Mouse (Mus musculus) megakaryocyte, adult 5-6 weeks (primary cell): ENCODE measurements around the gene S100a6. TPM values are rescaled to one million over a fixed set of nuclear protein-coding genes. Genes with fewer than 3 reads are reported as not detected.

ENCODE experiments used
- ATAC-seq: 2 replicates; pipeline ENCODE4 v1.8.0; 2016; ENCODE audit warnings: mild to moderate bottlenecking, inconsistent platforms; ENCODE audit not compliant: poor library complexity, severe bottlenecking
- total RNA-seq, 2 experiments: library from RNA; stranded (forward) in 1 of 2; stranded (reverse) in 1 of 2; fragments of 153-499, 151-499 nt in 1 of 2; fragments of 221-1000, 200-1000 nt in 1 of 2; gene quantifications; 2 replicates each; pipeline versions ENCODE4 v1.2.3 to v1.2.4; 2015 to 2017

S100a6 gene
- total RNA-seq (2015) (2,141 and 2,313 TPM in 2 replicates), total RNA-seq (2017) (1,043 and 1,047 TPM in 2 replicates)

DNA sequence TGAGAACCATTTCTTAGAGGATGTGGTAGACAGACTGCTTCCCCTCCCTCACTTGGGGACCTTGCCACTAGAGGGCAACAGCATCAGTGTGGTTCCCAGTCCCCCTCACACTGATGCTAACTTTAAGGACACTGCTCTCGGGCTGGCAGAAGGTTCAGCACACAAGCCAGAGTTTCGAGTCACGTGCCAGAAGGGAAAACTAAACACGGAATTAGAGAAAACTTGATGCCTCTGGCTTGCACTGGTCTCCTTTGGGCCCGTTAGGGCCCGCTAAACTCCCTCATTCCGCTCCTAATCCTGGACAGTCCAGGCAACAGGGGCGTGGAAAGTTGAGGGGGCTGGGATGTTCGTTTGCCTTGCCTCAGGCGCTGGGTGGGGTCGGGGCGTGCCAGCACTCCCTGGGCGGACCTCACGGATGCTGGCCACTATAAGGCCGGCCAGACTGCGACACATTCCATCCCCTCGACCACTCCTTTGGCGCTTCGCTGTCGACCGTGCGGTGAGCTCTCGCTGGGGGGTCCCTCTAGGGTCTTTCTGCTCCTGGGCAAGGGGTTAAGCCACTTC lies at the start of gene S100a6:
Gene S100a6 (plus strand): TSS at position 155 of the 564 bp plus-strand sequence.
- ATAC-seq: peak; percentile 77

DNA sequence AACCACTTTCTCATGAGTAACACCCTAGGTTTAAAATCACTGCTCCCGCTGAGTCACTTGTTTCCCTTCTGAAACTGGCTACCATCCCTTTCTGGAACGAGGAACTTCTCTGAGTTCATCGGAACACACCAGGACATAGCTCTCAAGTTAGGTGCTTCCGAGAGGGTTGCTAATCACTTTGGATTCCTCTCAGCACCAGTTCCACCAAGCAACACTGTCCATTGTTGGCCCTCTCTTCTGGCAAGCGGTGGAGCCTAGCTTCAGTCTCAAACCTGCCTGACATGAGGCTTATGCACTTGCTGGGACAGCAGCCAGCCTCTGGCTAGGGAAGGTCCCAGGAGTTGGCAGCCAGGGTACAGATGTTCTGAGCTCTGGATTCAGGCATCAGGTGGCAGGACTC lies 38.0 kb upstream of the S100a6 start:
- no peak for ATAC-seq

DNA sequence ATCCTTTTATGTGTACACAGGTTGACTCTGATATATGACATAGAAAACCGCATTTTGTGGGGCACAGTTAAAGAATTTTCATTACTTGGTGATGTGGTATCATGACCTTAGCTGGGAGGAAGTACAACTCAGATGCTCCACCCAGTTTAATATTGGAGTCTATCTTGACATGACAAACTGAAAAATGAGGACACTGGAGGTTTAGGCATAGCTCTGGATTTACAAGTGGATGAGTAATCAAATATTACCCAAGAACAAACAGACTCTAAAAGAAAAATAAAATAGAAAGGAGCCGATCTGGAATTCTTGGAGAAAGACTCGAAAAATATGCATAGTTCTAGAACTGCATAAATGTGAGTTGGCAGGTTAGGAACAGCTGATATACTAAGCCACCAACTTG lies 37.4 kb upstream of the S100a6 start:
- ATAC-seq: no peak

DNA sequence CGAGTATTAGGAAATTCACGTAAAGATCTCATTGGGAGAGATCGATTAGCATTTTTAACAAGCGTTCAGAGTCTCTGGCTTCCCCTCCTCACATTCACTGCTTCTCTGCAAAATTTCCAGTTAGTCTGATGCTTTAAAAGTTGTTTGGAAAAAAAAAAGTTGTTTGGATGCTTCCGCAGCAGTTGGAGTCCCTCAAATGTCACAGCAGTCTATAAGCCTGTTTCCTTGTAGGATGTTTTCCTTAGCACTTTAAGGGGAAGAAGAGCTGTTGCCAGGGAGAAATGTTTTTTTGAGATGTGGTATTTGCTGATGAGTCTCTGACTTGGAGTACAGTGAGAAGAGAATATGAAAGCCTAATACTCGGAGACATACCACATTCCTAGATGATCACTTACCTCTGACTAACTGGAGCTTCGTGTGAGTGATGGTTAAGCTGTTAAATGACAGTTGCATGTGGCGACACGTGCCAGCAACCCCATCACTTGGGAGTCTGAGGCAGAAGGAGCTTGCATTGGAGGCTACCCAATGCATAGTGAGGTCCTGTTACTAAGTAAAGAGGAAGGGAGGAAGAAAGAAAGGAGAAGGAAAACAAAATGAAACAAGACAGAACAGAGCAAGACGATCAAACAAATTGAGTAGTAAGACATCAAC lies 36.2 kb upstream of the S100a6 start:
- no peak for ATAC-seq

DNA sequence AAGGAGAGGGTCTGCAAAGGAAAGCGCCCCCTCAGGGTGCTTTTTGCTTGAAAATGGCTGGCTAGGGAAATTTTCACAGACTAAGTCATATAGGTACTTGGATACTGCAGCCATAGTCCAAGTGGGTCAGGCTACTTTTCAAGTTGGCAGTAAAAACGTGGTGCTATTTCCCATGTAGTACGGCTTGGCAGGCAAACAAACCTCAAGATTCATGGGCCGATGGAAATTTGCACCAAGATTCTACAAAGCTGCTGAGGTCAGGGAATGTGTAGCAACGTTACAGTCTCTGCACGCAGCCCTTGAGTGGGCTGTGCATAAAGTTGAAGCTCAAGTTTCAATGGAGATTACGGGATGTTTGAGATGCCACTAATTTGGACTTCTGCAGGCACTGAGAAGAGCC lies 33.2 kb upstream of the S100a6 start:
- ATAC-seq: no peak

DNA sequence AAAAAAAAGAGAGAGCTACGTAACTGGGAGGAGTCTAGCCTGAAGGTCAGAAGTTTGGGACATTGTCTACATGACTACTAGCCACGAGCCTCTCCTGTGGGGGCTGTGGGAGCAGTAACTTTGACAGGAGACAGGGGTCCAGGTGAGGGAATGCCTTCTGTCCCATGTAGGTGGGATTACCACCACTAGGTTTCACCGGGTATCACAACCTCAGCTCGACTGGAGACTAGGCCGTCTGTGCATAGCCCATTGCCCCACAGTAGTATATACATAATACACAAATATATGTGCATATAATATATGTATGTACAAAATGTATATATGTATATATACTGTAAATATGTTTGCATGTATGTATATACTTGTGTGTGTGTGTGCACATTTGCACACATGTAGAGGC lies 31.5 kb upstream of the S100a6 start:
- ATAC-seq: no peak

DNA sequence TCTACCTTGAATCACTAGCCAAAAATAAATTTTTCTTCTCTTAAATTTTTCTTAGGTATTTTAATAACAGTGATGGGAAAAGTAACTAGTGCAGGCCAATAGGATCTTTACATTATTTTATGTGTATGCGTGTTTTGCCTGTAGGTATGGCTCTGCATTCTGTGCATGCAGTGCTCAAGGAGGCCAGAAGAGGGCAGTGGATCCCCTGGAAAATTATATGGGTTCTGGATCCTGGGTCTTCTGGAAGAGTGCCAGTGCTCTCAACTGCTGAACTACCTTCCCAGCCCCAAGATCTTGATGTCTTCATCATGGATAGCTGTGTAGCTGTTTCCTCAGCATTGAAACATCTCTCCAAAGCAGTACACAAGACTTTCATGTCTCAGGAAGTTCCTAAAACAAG lies 30.5 kb upstream of the S100a6 start:
- ATAC-seq: no peak

DNA sequence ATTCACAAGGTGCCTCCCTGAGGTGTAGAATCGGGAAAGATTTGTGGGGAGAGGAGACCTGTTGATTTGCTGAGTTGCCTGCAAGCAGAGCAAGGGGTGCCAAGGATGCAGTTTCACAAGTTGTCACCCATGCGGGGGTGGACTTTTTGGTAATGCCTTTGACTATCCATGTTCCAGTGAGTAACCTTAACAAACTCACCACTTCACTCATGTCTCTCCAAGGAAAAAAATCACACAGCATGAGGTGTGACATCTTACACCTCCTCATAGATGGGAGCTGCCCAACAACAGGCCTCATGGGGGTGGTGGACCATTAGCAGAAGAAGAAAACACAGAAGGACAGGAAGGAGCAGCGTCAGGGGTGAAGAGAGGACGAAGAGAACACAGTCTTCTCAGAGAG lies 30.1 kb upstream of the S100a6 start:
- no peak for ATAC-seq

DNA sequence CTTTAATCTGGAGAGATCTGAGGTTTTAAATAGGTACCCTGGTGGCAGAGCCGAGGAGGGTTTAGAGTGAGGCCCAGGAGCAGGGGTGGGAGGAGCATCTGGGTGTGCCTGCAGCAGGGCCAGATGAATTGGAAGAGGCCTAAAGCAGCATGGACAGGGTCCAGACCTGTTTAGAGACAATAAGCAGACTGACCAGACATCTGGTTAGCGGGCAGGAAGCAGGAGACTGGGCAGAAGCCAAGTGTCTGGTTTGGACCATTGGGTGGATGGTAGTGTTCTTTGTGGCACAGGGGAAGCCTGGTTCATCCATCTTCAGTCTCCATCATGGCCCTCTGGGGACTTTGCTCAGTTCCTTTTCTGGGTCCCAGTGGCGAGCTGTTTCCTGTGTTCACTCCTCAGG lies 28.8 kb upstream of the S100a6 start:
- no peak for ATAC-seq

DNA sequence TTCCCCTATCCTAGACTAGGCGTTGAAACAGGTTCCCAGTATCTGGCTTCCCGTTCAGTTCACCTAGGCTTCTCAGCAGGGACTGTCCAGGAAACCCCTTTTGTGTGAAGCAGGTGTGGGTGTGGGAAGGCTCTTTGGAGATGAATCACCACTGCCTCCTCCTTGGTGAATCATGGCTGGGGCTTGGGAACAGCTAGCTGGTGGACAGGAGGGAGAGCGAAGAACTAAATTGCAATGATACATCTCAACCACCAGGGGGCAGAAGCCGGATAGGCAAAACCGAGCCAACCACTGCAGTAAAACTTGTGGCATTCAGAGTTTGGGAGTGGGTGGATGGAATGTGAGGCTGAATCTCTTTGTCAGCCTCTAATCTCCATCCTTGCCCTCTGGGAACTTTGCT lies 27.1 kb upstream of the S100a6 start:
- peak; percentile 36 for ATAC-seq

DNA sequence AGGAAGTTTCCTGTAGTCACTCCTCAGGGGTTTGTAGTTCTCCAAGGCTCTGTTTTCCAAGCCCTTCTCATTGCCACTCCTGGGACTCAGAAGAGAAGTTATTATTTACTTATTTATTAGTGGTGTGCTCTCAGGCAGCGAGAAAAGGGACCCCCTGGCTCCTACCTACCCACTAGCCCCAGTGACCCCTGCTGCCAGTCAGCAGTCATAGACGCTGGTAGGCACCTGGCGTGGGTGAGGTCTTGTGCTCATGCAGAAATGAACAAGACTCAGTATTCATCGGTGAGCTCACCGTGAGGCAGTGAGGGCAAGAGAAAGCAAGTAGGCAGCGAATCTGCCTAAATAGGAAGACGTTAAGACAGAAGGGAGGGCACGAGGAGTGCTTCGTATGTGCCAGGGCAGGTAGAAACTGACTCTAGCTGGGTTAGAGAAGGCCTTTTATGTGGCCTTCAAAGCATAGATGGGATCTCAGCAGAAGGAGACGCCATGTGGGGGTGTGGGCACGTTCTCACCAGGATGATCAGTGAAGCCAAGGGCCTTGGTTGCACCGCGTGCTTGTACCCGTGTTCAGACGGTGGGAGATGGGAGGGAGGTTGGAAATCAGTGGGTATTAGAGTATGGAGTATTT lies 26.6 kb upstream of the S100a6 start:
- no peak for ATAC-seq

DNA sequence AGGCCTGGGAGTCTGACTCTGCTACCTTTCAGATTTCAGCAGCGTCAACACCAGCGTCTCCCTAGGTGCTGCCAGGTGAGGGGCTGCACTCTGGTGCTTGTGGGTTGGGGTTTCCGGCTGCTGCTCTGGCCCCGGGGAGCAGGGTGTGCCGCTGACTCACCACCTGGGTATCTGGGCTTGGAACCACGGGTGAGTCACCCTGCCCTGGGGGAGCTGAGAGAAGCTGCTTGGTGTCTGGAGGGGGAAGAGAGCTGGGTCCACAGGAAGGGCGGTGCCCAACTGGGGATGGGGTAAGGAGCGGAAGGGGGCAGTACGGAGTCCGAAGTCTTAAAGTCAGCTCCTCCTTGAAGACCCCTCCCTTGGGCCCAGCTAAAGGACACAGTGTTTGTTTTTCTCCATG lies 25.8 kb upstream of the S100a6 start:
- peak; percentile 83 for ATAC-seq

DNA sequence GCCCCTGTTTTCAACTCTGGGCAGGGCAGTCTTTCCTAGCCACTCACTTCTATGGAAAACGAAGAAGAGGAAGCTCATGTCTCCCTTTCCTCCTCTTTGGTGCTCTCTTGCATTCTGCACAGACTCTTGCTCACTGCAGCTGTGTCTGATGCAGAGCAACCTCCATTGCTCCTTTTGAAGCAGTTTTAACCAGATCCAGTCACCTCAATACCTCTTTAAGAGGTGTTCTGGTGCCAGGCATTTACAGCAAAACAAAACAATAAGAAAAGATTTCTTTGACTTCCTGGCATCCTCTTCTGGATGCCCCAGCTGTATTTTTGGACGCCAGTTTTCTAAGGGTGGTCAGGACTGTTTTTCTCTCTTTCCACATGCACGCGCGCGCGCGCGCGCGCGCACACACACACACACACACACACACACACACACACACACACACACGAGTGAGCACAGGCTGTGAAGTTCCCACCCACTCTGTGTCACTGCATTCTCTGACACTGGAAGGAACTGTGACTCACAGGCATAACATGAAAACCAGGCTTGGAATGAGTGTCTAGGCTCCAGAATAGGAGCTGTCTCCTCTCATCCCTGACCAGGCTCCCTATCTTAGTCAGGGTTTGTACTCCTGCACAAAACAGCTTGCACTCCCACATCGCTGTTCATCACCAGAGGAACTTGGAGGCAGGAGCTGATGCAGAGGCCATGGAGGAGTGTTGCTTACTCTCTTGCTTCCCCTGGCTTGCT lies 25.2 kb upstream of the S100a6 start:
- ATAC-seq: no peak

DNA sequence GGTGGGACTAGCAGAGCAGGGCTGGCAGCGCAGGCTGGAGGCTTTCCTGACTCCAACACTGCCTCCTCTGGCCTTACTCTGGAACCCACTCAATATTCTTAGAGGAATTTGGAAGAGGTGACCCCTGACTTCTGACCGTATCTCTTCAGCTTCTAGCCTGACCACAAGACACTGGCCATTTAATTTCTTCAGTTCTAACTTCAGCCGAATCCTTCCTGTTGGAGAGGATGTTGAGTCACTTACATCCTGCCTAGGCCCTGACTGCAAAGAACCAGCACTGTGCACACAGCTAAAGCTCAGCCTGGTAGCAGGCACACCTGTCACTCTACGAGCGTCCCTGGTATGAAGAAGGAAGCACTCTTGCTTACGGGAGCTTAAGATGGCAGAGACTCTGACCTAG lies 23.3 kb upstream of the S100a6 start:
- ATAC-seq: peak; percentile 55

DNA sequence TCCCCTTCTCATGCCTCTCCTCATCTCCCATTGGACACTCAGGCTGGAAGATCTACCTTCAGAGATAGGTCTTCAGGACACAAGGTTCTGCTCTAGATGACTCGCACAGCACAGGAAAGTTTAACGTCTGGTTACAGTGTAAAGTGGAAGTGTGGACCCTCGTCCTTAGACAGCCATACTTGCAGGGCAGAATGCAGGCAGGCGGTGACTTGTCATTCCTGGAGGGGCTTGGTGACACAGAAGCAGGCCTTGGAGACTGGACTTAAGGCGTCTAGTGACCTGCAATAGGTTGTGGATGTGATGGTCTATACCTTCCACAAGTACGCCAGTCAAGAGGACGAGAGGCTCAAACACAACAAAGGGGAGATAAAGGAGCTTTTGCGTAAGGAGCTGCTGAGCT lies 22.7 kb upstream of the S100a6 start, which contains the start of gene S100a2:
Gene S100a2 (plus strand): TSS at position 301 of the 400 bp plus-strand sequence.
- no peak for ATAC-seq

DNA sequence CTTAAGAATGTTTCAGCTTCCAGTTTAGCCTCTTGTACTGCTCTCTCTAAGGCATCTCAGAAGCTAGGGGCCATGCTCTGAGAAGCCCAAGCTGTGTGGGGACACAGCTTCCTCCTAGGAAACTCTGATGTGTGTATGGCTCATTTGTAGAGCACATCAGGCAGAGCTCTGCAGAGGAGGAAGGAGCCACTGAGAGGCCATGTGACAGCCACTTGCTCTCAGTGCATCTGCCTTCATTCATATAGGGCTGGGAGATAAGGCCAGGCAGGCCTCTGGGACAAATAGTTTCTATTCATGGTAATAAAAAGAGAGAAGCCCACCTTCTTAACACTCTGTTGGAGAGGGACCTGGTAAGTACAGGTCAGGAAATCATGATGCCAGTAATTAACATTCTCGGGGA lies 18.2 kb upstream of the S100a6 start:
- peak; percentile 43; the same call in 1 of the 2 replicates for ATAC-seq

DNA sequence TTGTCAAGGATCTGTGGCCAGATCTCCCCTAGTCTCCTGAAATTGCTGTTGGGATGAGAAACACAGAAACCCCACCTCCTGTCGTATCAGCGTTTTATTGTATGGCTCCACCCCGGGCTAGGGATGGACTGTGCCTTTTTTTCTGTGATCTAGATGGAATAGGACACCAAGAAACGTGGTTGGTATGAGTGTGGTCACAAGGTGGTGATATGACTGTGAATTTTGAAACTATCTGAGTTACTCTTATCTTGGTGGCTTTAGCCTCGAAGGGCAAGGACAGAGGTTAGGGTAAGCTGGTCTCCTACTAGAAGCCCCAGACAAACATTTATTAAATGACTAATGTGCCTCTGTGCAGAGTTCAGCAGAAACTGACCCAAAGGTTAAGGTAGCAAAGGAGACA lies 17.1 kb upstream of the S100a6 start:
- no peak for ATAC-seq

DNA sequence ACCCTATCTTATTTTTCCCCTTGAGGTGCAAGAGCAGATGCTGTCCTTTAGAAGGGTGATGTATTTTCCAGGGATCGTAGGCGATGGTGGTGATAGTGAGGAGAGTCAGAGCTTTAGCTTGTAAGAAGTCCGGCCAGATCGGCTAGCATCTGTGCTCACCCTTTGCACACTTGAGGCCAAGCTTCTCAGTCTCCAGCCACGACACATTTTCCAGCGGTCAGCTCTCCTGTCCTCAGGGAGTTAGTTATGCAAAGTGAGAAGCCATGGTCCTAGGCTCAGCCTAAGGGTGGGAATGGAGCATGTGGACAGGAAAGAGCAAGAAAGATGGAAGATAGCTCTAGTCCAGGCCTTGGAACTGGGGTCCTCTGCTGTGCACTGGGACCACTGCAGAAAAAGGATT lies 15.9 kb upstream of the S100a6 start:
- no peak for ATAC-seq

DNA sequence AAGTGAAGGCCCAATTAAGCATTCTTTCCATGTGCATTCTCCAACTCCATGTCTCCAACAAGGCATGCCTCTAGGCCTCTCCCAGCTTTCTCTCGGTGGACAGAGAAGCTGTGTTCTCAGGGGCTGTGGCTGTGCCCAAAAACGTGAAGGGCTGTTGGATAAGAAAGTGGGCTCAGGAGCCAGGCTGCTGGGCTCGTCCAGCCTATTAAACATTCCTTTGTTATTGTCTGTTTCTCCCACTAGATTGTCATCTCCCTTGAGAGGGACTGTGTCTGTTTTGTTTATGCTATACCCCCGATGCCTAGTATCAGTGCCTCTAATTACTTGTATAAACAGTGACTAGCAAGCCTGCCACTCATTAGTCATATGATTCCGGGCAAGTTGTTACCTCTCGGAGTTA lies 14.9 kb upstream of the S100a6 start:
- no peak for ATAC-seq

DNA sequence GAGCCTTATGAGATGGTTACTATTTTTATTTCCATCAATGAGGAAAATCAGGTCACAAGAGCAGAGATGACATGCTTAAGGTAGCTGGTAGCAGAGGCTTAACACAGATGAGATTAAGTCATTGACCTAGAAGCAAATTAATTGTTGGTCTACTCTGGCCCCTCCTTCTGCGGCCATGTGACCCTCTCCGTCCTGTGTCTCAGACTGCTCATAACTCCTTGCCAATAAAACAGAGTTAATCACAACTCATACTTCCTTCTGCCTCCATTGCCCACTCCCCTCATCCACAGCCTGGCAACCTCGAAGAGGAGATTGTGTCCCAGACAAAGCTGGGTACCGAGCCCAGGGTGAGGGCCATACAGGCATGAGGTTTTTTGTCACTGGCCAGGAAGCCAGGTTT lies 14.5 kb upstream of the S100a6 start:
- ATAC-seq: peak; percentile 42; the same call in 1 of the 2 replicates

DNA sequence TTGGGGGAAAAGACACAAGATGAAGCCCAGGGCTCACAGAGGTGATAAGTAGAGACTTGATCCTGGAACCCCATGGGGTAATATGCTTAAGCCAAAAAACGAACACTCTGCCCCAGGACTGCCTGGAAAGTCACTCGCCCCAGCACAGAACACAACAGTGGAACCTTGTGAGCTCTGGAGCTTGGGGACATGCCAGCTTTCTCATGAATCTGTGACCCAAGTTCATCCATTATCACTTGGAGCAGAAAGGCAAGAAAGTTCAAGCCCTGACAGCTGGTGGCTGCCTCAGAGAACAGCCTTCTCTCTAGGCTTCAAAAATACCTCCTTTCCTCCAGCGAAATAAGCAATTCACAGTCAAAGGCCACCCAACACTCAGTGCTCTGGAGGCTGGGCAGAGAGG lies 13.3 kb upstream of the S100a6 start:
- ATAC-seq: no peak

DNA sequence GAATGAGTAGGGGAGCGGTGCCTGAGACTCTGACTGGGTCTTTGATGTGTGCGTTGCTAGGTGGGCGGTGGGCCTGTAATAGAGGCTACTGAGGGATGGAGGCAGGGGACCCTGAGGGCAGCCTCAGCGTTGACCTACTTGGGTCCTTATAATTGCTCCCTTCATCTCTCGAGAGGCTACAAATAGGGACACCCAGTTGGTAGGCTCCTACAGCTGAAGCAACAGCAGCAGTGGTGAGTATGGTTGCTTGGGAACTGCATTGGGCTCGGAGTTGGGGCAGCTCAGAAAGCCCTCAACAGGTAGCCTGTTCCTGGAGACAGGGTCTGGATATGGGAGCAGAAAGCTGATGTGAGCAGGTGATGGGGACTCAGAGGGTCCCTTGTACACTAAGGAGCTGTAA lies 12.6 kb upstream of the S100a6 start:
- ATAC-seq: no peak
